Mouse (Mus musculus) CD4-positive naive resting alpha-beta T cell, adult 76 days (primary cell): ENCODE data around the gene Cdr1. TPM values are rescaled to one million over a fixed set of nuclear protein-coding genes. Genes with fewer than 3 reads are reported as not detected.

Experiments
- total RNA-seq: library from RNA; stranded (reverse); gene quantifications from one replicate; pipeline ENCODE4 v1.2.4, GENCODE M21; 2023

Cdr1 gene
- not detected for total RNA-seq

DNA sequence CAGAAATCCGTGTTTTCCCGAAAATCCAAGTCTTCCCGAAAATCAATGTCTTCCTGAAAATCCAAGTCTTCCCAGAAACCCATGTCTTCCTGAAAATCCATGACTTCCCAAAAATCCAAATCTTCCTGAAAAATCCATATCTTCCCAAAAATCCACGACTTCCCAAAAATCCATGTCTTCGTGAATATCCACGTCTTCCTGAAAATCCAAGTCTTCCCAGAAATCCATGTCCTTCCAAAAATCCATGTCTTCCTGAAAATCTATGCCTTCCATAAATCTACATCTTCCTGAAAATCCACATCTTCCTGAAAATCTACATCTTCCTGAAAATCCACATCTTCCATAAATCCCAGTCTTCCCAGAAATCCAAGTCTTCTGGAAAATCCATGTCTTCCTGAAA is at the start of gene Cdr1:
Gene Cdr1, minus strand, starts transcription at position 101 of the 400 bp plus-strand sequence.

